11 mouse cellular contexts compared by ENCODE assay signal in the genomic region with DNA sequence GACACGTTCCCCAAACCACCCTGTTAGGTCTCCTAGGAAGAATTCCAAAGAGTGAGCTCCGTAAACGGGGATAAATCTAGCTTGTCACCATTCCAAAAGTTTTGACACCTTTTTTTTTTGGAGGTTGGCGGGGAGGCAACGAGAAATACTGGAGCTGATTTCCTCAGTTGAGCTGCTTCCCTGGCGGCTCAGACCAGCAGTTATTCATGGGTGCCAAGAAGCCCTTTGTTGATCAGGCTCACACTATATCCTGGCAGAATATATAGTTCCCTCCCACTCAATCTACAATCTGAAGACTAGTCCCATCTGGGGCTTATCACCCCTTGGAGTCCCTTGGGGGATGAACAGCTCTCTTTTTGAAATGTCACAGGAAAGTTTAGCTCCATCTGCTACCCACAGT.
DNase-seq lines count a peak whose midpoint lies in the region; ATAC-seq lines count a peak whose summit lies in the region.
"Had no signal": no experiment of that assay in that cellular context is flagged by ENCODE, and none has a peak within 500 bp of the region (broad histone marks: within the 10 kb centered on the region; RNA-seq: fewer than 3 reads in every experiment).

No protein-coding gene starts in this region.

- intact Hi-C loops in gastrocnemius, postnatal 14 days (cut with DNase I; ENCODE audit: low total_unique reads) = no loop called here

- H3K4me3 ChIP-seq in forebrain, embryonic 14.5 days (ENCODE audit: low read depth, low read length) = no peak overlapping the region
- no peak overlapping the region for H3K4me3 ChIP-seq in neural tube, embryonic 14.5 days (ENCODE audit: low read depth, low read length)
- H3K4me3 ChIP-seq: erythroblast, embryonic 14.5 days; heart, embryonic 10.5 days had no signal

- peak; percentile 59 for DNase-seq in layer of hippocampus, adult 9-11 months
- no peak for DNase-seq in layer of hippocampus, postnatal 25 days (ENCODE audit: extremely low spot score in 1 of 2, low spot score in 1 of 2)
- DNase-seq in forebrain, embryonic 14.5 days (ENCODE audit: low spot score) = peak; percentile 94
- peak; percentile 55 to 78 for DNase-seq in frontal cortex, postnatal 36 days (ENCODE audit: low spot score in 2 of 2)
- DNase-seq in ovary, postnatal 14 days (ENCODE audit: low spot score) = no peak
- no peak for DNase-seq in gastrocnemius, postnatal 14 days
- DNase-seq: liver had no signal

- 40% methylated on average over 6 of the region's 6 CpGs for WGBS in forebrain, embryonic 14.5 days
- 37% methylated on average over 6 of the region's 6 CpGs for WGBS in neural tube, embryonic 14.5 days

- H3K27me3 ChIP-seq in forebrain, embryonic 14.5 days (replicated peaks; ENCODE audit: control insufficient read depth, insufficient read depth, low read length) = no peaks in the 10 kb centered on the region
- no peaks in the 10 kb centered on the region for H3K27me3 ChIP-seq in neural tube, embryonic 14.5 days (ENCODE audit: control insufficient read depth, insufficient read depth, low read length)

- H3K9me3 ChIP-seq in forebrain, embryonic 14.5 days (replicated peaks; ENCODE audit: control insufficient read depth, low read length) = no peaks in the 10 kb centered on the region
- no peaks in the 10 kb centered on the region for H3K9me3 ChIP-seq in neural tube, embryonic 14.5 days (ENCODE audit: control insufficient read depth, low read length)
- H3K9me3 ChIP-seq: heart, embryonic 10.5 days had no signal

- no peak overlapping the region for H3K9ac ChIP-seq in forebrain, embryonic 14.5 days (ENCODE audit: low read length)
- H3K9ac ChIP-seq in neural tube, embryonic 14.5 days (replicated peaks; ENCODE audit: low read depth, low read length) = no peak overlapping the region

- 0 out of 2 replicates have a peak, but pooled peaks cover 4% of the 10 kb centered on the region for H3K36me3 ChIP-seq in forebrain, embryonic 14.5 days (ENCODE audit: control insufficient read depth, insufficient read depth, low read length)
- H3K36me3 ChIP-seq in neural tube, embryonic 14.5 days (ENCODE audit: control insufficient read depth, insufficient read depth, low read length) = no peaks in the 10 kb centered on the region
- H3K36me3 ChIP-seq: heart, embryonic 10.5 days had no signal

- peaks cover 58% of the 10 kb centered on the region for H3K4me1 ChIP-seq in forebrain, embryonic 14.5 days (ENCODE audit: control insufficient read depth, insufficient read depth, low read length)
- peaks cover 43% of the 10 kb centered on the region for H3K4me1 ChIP-seq in neural tube, embryonic 14.5 days (ENCODE audit: control insufficient read depth, insufficient read depth, low read length)

- peak; percentile 90 for ATAC-seq in forebrain, embryonic 14.5 days
- no peak for ATAC-seq in neural tube, embryonic 14.5 days (ENCODE audit: low read depth)
- ATAC-seq: lung, postnatal 0 days had no signal

- no peak overlapping the region for H3K4me2 ChIP-seq in forebrain, embryonic 14.5 days (ENCODE audit: low read length)
- no peak overlapping the region for H3K4me2 ChIP-seq in neural tube, embryonic 14.5 days (ENCODE audit: low read depth, low read length)

- H3K27ac ChIP-seq in forebrain, embryonic 14.5 days (ENCODE audit: low read depth, low read length) = peak overlapping the region; percentile 91
- H3K27ac ChIP-seq in neural tube, embryonic 14.5 days (ENCODE audit: low read depth, low read length) = peak overlapping the region; percentile 55
- H3K27ac ChIP-seq: heart, embryonic 10.5 days had no signal

Comparison
In these comparisons a context has a peak if more than half of its experiments do, and no peak if none do; other contexts are left out.
1. DNase-seq: peak in layer of hippocampus, adult 9-11 months (single experiment), forebrain, embryonic 14.5 days (single experiment) and frontal cortex, postnatal 36 days (2 of 2); none in layer of hippocampus, postnatal 25 days (0 of 2), ovary, postnatal 14 days (single experiment) and gastrocnemius, postnatal 14 days (single experiment).